Comparison of ENCODE assay signal across 25 mouse cellular contexts in the genomic region with DNA sequence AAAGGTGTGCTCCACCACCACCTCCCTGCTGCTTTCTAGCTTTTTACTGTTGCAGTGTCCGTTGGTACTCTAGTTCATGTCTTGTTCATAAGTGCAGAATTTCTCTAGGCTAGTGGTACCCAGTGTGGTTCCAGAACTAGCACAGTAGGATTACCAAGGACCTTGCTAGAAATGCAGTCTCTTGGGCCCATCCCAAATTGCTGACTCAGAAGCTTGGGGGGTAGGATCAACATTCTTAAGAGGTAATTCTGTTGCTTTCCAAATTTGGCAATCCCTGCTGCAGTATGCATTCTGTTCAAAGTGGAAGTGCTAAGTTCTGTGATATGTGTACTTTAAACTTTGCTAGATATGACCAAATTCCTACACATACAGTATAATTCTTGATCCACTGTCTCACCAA. TPM values are rescaled to one million over a fixed set of nuclear protein-coding genes. Genes with fewer than 3 reads are reported as not detected.
A peak's percentile ranks its signal among the peaks of the same experiment; 100 is the strongest.
DNase-seq lines count a peak whose midpoint lies in the region; ATAC-seq and TF ChIP-seq lines count a peak whose summit lies in the region.
"Had no signal": no experiment of that assay in that cellular context is flagged by ENCODE, and none has a peak within 500 bp of the region (broad histone marks: within the 10 kb centered on the region; RNA-seq: fewer than 3 reads in every experiment).

No protein-coding gene starts in this region.

- no peaks in the 10 kb centered on the region for H3K9me3 ChIP-seq in lung, postnatal 0 days (ENCODE audit: low read length)
- H3K9me3 ChIP-seq in ES-E14 (ENCODE audit: control insufficient read depth, insufficient read depth, low read depth, low read length) = no peaks in the 10 kb centered on the region
- H3K9me3 ChIP-seq: embryonic facial prominence, embryonic 13.5 days; forebrain, embryonic 10.5 days; heart, embryonic 12.5 days; hindbrain, embryonic 12.5 days; midbrain, embryonic 10.5 days; neural tube, embryonic 12.5 days had no signal

- TF ChIP-seq EP300 in lung, postnatal 0 days (IDR thresholded peaks at IDR 0.05) = no peak

- 86% methylated on average over 1 of the region's 1 CpGs for WGBS in lung, postnatal 0 days

- H3K4me2 ChIP-seq in lung, postnatal 0 days (replicated peaks; ENCODE audit: low read depth, low read length) = no peak overlapping the region
- H3K4me2 ChIP-seq: embryonic facial prominence, embryonic 13.5 days; heart, embryonic 12.5 days; hindbrain, embryonic 12.5 days; neural tube, embryonic 12.5 days had no signal

- peak; percentile 17 for DNase-seq in lung, postnatal 0 days (ENCODE audit: low spot score)
- DNase-seq in lung, postnatal 25 days (ENCODE audit: low spot score) = no peak
- DNase-seq in ES-E14 (ENCODE audit: low read depth, low spot score) = no peak
- DNase-seq in adrenal gland, postnatal 14 days = peak; percentile 49
- DNase-seq in lung, postnatal 14 days = peak; percentile 11
- no peak for DNase-seq in embryo, embryonic 10.5 days (ENCODE audit: low spot score)
- DNase-seq in kidney, adult 11 months = no peak
- DNase-seq in spleen, postnatal 10 days (ENCODE audit: low spot score in 2 of 2) = no peak
- DNase-seq: cerebellum, postnatal 10 days; gastrocnemius, adult 2 months; heart, postnatal 14 days; kidney, adult 9 months; kidney, postnatal 25 days; thymus, postnatal 36 days had no signal

- no peak overlapping the region for H3K9ac ChIP-seq in lung, postnatal 0 days (replicated peaks; ENCODE audit: low read depth)
- H3K9ac ChIP-seq in ES-E14 (ENCODE audit: insufficient read depth, low read depth, low read length, poor library complexity, severe bottlenecking) = no peak overlapping the region
- H3K9ac ChIP-seq: embryonic facial prominence, embryonic 13.5 days; heart, embryonic 12.5 days; hindbrain, embryonic 12.5 days; liver, embryonic 14.5 days; neural tube, embryonic 12.5 days had no signal

- peaks cover 13% of the 10 kb centered on the region; the same call in 1 of the 2 replicates for H3K36me3 ChIP-seq in lung, postnatal 0 days (ENCODE audit: insufficient read depth, low read length)
- no peaks in the 10 kb centered on the region; the same call in 1 of the 2 replicates for H3K36me3 ChIP-seq in ES-E14 (ENCODE audit: control insufficient read depth, insufficient read depth, low read length, poor library complexity, severe bottlenecking)

- H3K4me3 ChIP-seq in lung, postnatal 0 days (ENCODE audit: low read depth, low read length) = no peak overlapping the region
- no peak overlapping the region for H3K4me3 ChIP-seq in ES-E14 (ENCODE audit: insufficient read depth in 1 of 2, low read depth in 1 of 2, low read length in 2 of 2, poor library complexity in 1 of 2, severe bottlenecking in 1 of 2)
- H3K4me3 ChIP-seq: embryonic facial prominence, embryonic 13.5 days; forebrain, embryonic 10.5 days; gastrocnemius, adult 2 months; heart, embryonic 12.5 days; hindbrain, embryonic 12.5 days; midbrain, embryonic 10.5 days; neural tube, embryonic 12.5 days had no signal

- no peak for TF ChIP-seq CTCF in lung, postnatal 0 days (IDR thresholded peaks at IDR 0.05)

- no peak overlapping the region for H3K27ac ChIP-seq in lung, postnatal 0 days (ENCODE audit: low read length)
- H3K27ac ChIP-seq in ES-E14 (ENCODE audit: insufficient read depth, low read depth, low read length, poor library complexity, severe bottlenecking) = no peak overlapping the region
- H3K27ac ChIP-seq: embryonic facial prominence, embryonic 13.5 days; forebrain, embryonic 10.5 days; gastrocnemius, adult 2 months; hindbrain, embryonic 12.5 days; liver, embryonic 14.5 days; macrophage; midbrain, embryonic 10.5 days; neural tube, embryonic 12.5 days had no signal

- ATAC-seq in lung, postnatal 0 days = no peak
- ATAC-seq: CD4-positive, CD25-positive, alpha-beta regulatory T cell, adult 4 months had no signal

- no peaks in the 10 kb centered on the region for H3K27me3 ChIP-seq in lung, postnatal 0 days (replicated peaks; ENCODE audit: insufficient read depth, low read length)
- H3K27me3 ChIP-seq: embryonic facial prominence, embryonic 13.5 days; heart, embryonic 12.5 days; hindbrain, embryonic 12.5 days; neural tube, embryonic 12.5 days had no signal

- in situ Hi-C loops in ES-E14 (cut with MboI; ENCODE audit: low sequenced_read_pairs in 2 of 2, unreplicated experiment in 2 of 2) = no loop called here

- no peaks in the 10 kb centered on the region for H3K4me1 ChIP-seq in lung, postnatal 0 days (ENCODE audit: insufficient read depth, low read depth, low read length)
- H3K4me1 ChIP-seq in ES-E14 (ENCODE audit: control insufficient read depth in 2 of 2, insufficient read depth in 2 of 2, low read length in 2 of 2, poor library complexity in 1 of 2) = no peaks in the 10 kb centered on the region
- H3K4me1 ChIP-seq: embryonic facial prominence, embryonic 13.5 days; forebrain, embryonic 10.5 days; hindbrain, embryonic 12.5 days; midbrain, embryonic 10.5 days; neural tube, embryonic 12.5 days had no signal

TF ChIP-seq in ES-E14, 5 proteins besides CTCF, POLR2A, EP300 and RAD21:
- no peak for TF ChIP-seq ZNF384 (IDR thresholded peaks at IDR 0.05; ENCODE audit: low read depth, low read length)
- peak; percentile 62 for TF ChIP-seq MAFK (IDR thresholded peaks at IDR 0.05; ENCODE audit: insufficient read depth, low read depth, low read length)

RNA-seq across cellular contexts. Expression of a gene that starts 46.6 kb away (rescaled TPM):
- 1.2 and 1.5 TPM in 2 replicates for polyA plus RNA-seq in lung, postnatal 0 days (2015; fragmentation: Nextera tagmentation; extraction: Ambion mirVana)
- 2.4 and 5.5 TPM in 2 replicates for total RNA-seq in ES-E14 (2012; rRNA removed)
- total RNA-seq in adrenal gland, postnatal 14 days (2021) = 2.6 and 3.8 TPM in 2 replicates
- total RNA-seq: MEL; monocyte, adult 5-6 weeks had no signal
- polyA plus RNA-seq: CD4-positive, CD25-positive, alpha-beta regulatory T cell, adult 4 months; macrophage had no signal

RNA-seq across cellular contexts. Expression of a gene that starts 53.9 kb away (rescaled TPM):
- polyA plus RNA-seq in lung, postnatal 0 days (2015; fragmentation: Nextera tagmentation; extraction: Ambion mirVana) = 140 and 185 TPM in 2 replicates
- 21.5 and 30.8 TPM in 2 replicates for total RNA-seq in ES-E14 (2012; rRNA removed)
- total RNA-seq in adrenal gland, postnatal 14 days (2021) = 110 and 123 TPM in 2 replicates

Comparison
In these comparisons a context has a peak if more than half of its experiments do, and no peak if none do; other contexts are left out.
1. DNase-seq: peak in lung, postnatal 0 days (single experiment), adrenal gland, postnatal 14 days (single experiment) and lung, postnatal 14 days (single experiment); none in lung, postnatal 25 days (single experiment), ES-E14 (single experiment), embryo, embryonic 10.5 days (single experiment), kidney, adult 11 months (single experiment) and spleen, postnatal 10 days (0 of 2).